Mouse (Mus musculus) cerebellum, adult 9-10 months (tissue): ENCODE measurements at regions not wholly inside any gene's neighbourhood (a gene's known extent, or its start where the extent isn't known, plus 50 kb on each side); places are given as distances from the start of the nearest gene placed in this dataset.

Source experiments
- DNase-seq: peaks from one replicate; pipeline ENCODE4 v3.0.0; 2022

DNA sequence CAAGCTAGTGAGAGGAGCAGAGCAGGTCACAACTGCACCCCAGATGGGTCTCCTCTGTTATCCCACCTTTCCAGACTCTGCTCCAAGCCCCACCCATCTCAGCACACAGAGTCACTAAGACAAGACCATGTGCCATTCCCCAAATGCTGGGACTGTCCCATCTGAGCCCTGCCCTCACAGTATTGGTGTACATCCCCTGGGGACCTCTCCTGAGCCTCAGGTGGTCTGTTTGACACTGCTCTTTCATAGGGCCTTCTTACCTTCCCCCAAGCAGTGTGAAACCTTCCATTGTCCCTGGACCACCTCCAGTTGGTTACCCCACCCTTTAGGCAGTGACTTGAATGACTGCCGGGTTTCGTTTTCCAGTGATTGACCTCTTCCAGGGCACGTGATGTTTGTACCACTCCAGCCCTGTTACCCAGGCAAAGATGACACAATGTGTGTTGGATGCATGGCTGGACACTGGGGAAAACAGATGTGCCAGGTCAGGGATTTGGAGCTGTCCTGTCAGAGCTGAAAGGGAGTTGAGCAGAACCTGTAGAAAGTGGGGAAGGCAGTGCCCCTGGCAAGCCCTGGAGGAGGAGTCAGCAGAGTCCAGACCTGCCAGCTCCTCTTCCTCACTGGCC, 219.5 kb upstream of the Zmiz1 start:
- DNase-seq = no peak

DNA sequence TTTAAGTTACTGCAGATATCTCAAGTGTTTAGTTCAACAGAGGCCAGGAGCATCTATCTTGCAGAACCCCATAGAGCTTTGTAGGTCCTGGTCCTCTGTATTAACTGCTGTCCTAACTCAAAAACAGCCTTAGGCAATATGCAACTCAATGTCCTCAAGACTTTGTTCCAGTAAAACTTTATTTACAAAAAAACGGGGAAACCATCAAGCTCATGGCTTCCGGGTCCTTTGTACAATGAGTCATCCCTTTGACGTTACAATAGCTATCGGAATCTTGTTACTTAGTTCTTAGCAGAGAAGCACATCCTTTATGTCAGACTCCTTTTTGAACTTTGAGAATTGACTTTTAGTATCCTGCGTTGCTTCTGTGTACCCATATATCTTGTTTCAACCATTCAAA, 216.2 kb upstream of the Zmiz1 start:
- no peak for DNase-seq

DNA sequence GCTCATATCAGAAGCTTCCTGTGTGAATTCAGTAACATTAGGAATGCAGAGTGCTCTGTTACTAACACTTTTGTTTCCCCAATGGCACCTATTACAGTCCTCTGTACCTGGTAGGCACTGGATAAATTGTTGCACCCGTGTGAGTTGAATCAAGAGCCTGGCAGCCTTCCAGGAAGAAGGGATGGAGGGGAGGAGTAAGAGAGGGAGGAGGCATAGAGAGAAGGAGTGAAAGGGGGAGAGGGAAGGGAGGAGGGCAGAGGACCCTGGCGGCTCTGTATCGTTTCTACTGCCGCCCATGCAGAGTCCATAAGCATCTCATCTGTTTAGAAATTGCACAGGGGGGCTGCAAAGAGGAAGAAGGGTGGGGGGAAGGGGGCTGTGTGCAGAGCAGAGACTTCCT, 215.7 kb upstream of the Zmiz1 start:
- no peak for DNase-seq

DNA sequence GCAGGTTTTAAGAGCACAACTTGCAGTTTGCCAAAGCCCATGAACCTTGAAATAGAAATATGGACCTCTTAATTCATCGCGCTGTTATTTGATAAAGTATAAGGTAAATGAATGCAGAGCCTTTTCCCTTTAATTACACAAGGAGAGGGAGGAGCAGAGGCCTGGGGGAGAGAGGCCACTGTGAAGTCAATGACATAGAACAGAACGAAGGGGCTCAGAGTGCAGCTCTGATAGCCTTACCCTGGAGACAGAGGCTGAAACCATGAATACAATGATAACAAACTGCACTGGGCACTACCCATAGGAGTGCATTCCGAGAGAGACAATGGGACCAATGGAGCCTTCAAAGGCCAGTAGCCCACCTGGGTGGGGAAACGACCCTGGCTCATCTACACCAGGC, 215.3 kb upstream of the Zmiz1 start:
- DNase-seq = no peak

DNA sequence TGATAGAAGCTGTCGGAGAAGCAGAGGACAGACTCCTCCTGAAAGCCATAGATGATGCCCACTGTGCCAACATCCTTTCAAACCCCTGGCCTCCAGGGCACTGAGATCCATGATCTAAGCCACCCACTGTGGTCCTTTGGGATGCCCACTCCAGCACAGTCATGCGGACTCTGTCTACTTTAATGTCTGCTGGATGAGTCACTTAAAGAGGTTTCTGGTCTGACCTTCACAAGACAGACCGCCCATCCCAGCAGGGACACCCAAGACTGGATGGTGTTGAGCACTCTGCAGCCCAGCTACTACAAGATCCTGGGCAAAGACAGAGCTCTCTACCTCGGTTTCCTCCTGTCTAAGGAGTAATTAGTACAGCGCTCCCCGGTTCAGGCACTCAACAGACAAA, 214.1 kb upstream of the Zmiz1 start:
- DNase-seq = no peak

DNA sequence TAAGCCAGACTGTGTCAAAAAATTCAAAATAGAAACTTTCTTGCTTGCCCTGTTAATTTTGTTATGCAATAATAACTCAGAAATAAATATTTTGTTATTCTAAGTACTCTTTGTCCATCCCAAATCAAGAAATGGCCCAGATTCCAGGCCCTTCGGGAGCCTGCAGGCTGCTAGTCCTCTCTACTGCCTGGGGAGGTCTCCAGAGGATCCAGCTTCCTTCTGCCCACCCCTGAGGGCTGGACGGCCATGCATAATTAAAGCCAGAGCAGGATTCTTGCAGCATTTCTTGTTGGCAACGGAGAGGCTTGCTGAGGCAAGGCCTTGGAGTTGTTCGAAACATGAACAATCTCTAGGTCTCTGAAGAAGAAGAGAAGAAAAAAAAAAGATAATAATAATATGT, 213.3 kb upstream of the Zmiz1 start:
- no peak for DNase-seq

DNA sequence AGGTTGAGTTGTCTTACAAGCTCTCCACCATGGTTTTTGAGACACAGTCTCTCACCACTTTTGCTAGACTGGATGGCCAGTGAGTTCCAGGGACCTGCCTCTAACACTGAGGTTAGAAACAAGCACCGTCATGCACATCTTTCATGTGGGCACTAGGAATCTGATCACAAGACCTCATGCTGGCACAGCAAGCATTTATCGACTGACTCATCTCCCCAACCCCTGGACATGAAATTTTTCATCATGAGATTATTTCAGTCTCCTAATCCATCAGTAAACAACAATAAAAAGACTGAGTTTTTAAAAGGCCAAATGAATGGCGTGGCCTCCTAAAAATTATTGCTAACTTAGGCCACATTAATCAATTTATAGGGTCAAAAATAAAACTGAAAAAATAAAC, 210.0 kb upstream of the Zmiz1 start:
- no peak for DNase-seq

DNA sequence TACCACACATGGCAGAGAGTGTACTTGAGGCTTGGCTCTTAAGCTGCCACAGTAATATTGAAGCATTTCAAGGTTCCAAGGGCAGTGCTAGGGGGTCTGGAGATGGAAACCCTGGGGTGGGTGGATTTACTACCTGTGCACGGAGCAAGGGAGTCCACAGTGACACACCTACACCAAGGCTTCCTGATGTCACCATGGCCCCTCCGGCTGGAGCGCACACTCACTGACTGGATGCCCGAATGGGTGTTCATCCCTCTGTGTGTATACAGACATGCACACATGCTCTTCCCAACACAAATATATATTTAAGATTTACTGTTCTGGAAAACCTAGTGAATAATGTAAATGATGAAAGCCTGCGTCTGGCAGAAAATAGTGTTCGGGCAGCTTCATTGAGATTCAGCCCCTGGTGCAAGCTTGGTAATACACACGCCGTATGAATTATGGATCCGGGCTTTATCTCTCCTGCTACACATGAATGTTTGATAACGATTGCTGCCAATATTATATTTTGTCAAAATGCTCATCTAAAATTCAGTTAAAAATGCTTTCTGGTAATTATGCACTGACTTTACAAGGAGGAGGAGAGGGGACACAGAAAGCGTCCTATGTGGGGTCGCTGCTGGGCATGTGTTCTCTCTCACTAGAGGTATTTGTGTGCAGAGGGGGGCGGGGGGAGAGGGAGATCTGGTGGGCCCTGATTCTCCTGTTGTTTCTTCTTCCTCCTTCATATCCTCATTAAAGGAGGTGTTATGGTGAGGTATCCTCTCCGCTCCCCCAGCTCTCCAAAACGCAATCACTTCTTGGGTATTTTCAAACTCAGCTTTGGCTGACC, 205.8 kb upstream of the Zmiz1 start:
- no peak for DNase-seq

DNA sequence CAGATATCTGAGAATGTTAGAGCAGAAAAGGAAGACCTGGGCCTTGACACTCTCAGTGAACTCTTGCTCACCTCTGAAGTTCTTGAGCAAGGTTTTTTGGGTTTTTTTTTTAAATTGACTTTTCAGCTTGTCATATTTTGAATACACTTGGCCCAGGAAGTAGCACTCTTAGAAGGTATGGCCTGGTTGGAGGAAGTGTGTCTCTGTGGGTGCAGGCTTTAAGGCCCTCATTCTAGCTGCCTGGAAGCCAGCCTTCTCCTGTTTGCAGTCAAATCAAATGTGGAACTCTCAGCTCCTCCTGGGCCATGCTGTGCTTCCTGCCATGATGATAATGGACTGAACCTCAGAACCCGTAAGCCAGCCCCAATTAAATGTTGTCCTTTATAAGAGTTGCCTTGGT, 195.9 kb upstream of the Zmiz1 start:
- DNase-seq = no peak

DNA sequence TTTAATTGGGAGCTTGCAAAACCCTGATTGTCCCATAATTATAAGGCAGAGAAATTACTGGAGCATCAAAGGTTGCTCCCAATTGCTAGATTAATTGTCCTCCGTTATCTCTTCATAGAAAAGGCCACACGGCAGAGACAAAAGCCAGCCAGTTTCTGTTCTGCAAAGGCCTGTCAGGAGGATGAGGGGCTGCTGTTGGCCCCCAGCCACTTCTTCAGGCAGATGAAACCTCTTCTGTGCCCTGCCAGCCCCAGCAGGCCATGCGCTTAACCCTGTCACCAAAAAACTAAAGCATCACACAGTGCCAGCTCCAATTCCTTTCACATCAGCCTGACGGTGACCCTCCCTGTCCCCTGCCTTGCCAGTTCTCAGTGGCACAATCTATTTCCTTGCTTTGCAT, 192.1 kb upstream of the Zmiz1 start:
- no peak for DNase-seq

DNA sequence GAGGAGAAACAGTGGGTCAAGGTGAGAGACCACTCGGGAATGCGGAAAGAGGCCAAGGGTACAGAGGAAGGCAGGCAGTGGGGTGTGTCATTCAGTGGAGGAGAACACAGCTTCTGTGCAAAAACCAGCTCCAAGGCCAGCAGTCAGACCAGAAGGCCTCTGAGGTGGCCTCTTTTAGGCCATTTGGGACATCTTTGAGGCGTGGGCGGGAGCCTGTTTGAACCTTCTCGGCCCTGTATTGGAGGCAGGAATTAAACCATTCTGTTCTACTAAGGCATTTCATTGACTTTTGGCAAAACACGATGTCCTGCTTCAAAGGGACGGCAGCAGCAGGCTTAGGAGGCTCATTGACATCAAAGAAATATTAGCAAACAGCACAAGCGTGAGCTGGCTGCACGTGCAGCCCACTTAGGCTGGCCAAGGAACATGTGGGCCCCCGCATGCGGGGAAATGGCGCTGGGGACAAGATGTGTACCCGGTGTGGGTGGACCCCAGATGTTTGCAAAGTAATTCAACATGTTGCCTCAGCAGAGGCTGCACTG, 190.8 kb upstream of the Zmiz1 start:
- DNase-seq = no peak

DNA sequence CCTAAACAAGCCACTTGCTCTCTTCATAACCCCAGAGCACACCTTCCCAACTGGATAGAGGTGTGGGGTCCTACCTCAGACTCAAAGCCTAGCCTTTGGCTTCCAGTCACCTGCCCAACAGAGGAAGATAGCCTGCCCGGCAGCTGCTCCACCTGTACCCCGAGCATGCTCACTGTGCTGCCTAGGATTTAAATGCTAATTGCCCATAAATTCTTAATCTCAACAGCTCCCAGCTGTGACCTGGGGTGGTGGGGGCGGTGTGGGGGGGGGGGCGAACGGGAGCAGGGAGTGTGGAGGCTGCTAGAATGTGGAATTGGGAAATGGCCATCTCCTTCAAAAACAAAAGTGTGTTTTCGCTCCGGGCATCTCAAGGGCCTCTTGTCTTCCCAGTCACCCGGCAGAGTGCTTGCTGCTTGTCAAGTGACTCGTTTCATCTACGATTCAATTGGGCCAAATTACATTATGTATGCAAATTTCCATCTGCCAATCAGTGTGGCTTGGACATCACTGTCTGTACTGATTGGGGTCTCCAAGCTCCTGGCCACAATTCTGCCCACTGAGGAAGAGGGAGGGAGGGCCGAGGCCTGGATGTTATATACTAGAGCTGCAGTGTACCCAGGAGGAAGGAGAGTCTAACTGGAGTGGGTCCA, 188.6 kb upstream of the Zmiz1 start:
- DNase-seq = no peak

DNA sequence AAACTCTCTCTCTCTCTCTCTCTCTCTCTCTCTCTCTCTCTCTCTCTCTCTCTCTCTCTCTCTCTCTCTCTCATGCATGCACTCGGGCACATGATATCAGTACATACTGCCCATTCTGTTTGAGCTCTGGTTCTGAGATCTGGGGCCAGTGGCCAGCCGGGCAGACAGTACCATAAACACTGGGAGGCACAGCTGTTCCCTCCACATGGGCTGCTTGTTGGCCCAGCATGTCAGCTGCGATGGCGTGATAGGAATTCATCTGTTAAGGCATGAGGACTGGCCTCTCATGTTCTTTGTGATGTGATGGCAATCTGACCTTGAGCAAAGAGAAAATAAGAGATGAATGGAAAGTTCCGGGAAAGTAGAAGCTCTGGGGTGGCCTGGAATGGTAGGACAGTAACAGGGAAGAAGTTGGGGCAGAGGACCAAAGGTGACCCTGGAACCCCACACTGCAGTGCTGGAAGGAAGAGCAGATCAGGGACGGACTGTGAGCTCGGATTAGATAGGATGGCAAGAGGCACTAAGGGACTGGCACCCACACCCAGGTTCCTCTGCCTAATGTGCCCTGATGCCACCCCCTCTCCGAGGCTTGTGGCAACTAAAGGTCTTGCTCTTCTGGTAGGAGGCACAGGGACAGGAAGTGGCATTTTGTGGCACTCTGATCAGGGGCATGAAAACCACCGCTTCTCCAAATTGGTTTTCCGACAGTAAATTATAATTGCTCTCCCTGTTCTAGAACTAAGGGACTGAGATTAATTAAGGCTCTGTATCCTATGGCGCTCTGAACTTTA, 186.4 kb upstream of the Zmiz1 start:
- DNase-seq = no peak

DNA sequence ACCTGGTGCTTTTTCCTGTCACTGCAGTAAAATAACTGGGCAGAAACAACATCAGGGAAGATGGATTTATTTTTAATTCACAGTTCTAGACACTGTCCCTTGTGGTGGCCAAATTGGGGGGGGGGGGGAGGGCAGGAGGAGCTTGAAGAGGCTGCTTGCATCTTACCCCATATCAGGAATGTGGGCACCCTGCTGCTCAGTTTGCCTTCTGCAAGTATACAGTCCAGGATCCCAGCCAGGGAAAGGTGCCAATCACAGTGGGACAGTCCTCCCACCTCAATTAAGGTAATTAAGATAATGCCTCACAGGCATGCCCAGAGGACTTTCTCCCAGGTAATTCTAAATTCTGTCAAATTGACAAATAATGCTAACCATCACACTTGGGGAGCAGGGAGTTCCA, 179.2 kb upstream of the Zmiz1 start:
- DNase-seq = peak; percentile 71

DNA sequence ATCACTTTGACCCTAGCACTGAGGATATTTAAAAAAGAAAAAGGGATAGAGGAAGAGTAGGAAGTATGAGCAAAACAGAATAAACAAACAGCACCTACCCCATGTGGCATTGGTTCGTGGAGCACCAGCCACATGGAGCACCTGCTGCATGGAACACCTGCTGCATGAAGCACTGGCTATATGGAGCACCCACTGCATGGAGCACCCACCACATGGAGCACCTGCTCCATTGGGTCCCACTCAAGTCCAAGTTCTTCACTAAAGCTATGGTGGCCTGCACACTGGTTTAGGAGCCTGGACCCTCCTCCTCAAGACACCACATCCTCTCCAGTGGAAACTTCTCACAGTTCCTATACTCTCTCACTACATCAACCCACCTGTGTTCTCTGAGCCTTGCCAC, 166.4 kb upstream of the Zmiz1 start:
- no peak for DNase-seq

DNA sequence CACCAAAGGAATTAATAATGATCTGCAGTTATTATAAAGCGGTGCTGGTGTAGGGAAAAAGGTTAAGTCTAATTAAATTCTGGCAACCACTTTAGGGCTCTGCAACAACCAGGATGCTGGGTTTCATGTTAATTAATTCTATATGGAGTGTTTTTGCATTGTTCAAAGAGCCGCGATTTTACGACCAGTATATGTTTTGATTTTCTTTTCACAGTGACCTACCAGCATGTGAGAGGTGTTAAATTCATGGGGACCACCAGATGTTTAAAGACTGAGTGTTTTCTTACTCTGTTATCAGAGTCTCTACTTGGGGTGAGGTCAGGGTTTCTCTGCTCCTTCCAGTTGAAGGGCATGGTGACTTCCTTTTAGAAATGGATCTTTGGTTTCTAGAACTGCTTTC, 164.8 kb upstream of the Zmiz1 start:
- DNase-seq = no peak

DNA sequence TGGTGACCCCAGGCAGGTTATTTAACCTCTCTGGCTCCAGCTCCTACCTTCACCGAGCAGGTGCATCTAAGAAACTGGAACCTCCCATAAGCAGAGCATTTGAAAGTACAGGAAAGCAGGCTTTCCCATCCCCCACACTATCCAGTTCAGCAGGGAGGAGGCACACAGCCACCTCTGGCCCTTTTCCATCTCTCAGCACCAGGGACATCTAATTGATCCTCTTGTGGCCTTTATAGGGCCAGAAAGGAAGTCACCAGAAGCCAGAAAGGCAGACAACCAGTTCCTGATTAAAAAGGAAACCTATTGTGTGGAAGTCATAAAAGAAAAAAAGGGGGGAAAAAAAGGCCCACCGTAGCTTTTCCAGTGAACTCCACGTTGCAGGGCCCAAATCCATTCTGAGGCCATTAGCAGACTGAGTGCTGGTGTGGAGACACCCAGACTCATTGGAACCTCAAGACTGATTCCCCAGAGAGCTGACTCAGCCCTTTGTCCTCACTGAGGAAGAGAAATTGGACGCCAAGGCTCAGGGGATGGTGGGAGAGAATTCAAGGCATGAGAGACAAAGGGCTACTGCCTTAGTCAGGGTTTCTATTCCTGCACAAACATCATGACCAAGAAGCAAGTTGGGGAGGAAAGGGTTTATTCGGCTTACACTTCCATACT, 163.2 kb upstream of the Zmiz1 start:
- DNase-seq = no peak

DNA sequence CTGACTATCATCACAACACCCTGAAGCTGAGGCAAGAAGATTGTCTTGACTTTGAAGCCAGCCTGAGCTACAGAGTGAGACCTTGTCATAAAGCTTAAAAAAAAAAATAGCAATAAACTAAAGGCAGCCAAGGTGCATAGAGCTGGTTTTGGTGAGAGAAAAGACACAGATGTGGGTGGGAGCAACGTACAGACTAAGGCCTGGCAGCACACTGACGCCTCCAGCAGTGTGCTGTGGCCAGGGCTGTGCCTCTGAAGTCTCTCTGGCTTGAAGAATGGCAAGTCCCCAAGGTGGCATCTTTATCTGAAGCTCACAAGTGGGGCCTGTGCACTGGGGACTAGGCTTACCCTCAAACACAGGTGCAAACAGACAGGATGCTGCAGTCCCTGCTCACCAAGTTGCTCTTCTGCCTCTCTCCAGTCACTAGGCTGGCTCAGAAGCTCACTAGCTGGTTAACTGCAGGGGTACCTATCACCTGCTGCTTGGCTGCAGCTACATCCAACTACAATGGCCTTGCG, 159.3 kb upstream of the Zmiz1 start:
- DNase-seq = no peak

DNA sequence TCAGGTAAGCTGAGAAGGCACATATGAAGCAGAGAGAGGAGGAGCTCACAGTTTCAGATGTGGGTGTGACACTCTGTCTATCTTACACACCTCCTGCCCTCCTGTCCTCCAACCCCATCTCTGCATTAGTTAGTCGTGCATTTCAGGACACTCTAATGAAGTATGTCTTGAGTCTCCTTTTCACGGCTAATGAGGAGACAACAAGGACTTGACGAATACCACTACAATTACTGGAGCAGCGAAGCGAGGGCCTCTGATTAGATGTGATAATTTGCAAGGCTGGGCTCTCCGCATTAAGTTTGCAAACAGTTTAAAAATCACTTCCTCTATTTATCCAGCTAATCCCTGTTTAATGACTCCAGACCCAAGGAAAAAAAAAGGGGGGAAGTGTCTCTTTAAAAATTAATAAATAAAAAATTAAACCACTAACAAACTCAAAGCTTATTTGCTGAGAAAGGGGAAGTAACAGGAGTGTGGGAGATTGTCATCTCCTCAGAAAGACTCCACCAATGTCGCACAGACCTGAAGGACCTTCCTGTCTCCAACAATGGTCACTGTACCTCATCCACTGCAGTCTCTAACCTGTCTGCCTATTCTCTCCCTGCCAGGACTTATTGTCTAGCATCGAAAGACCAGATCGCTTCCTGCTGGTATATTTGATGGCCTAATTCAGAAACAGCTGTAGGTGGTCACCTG, 157.5 kb upstream of the Zmiz1 start:
- DNase-seq = no peak

DNA sequence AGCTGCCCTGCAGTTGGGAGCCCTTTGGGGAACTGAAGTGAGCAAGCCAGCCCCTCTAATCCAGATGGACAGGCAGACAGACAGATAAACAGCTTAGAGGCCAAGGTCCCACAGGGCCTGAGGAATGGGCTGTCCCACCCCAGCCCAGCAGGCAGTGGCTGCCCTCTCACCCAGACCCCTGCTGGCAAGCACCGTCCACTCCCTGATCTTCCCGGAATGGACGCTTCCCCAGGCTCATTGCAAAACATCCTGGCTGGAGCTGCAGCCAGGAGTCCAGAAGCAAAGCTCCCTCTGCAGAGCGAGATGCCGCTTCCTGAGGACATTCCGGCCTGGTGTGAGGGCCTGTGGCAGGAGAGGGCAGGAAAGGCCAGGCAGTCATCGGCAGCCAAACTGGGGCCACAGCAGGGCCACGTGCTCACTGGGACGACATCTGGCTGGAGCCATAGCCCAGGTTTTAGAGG, 154.6 kb upstream of the Zmiz1 start:
- DNase-seq = no peak

DNA sequence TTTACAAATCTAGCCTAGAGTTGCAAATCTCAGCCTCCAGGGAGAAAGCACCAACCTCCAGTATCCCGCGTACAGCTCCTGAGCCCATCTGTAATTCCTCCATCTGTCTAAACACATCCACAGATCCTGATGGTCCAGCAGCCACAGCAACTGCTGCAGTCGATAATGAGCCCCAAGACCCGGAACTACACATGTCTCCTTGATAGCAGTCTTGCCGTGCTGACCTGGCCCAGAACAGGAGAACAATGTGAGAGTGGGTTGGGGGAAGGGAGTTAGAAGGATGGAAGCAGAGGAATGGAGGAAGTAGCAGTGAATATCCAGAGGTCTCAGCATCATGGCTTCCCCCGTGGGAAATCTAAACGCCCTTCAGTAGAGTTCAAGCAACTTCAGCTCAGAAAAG, 152.8 kb upstream of the Zmiz1 start:
- no peak for DNase-seq
